Mouse (Mus musculus): ENCODE measurements around the gene Dscaml1.
A peak's percentile ranks its signal among the peaks of the same experiment; 100 is the strongest.

Gene Dscaml1

GRCm38 (mm10) chr9:45426456-45426855 lies at the start of gene Dscaml1:
Gene Dscaml1 (plus strand): TSS chr9:45426628.
- DNase-seq (ENCODE audit: low read depth in 2 of 2, low spot score in 2 of 2): no peak

- DNase-seq (ENCODE audit: low read depth in 2 of 2, low spot score in 2 of 2): no peak
Observed at GRCm38 (mm10) chr9:45376883-45377282, 49.5 kb upstream of the Dscaml1 start.

GRCm38 (mm10) chr9:45380411-45381251 lies 45.8 kb upstream of the Dscaml1 start:
- no peak for DNase-seq (ENCODE audit: low read depth in 2 of 2, low spot score in 2 of 2)

DNA sequence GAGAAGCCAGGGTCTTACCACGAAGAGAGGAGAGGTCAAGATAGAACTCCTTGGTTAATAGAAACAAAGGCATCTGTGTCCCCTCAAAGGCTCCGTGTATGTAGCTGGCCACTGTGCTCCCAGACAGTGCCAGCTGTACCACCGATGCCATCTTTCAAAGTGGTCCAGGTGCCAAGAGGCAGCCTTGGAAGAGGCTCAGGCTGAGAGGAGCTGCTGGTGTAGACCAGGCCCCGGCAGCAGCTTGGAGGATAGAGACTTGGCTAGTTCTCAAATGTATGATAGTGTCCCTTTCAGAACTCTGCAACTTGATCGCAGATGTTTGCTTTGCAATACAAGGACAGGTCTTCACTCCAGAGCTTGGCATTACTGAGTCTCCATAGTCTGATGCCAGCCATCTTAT lies 44.1 kb upstream of the Dscaml1 start:
- no peak for DNase-seq (ENCODE audit: low read depth in 2 of 2, low spot score in 2 of 2)

- DNase-seq (ENCODE audit: low read depth in 2 of 2, low spot score in 2 of 2): no peak
Observed at GRCm38 (mm10) chr9:45382834-45383233, 43.6 kb upstream of the Dscaml1 start.

- no peak for DNase-seq (ENCODE audit: low read depth in 2 of 2, low spot score in 2 of 2)
Observed at GRCm38 (mm10) chr9:45383883-45384282, 42.5 kb upstream of the Dscaml1 start.

- no peak for DNase-seq (ENCODE audit: low read depth in 2 of 2, low spot score in 2 of 2)
Observed at GRCm38 (mm10) chr9:45386698-45387097, 39.7 kb upstream of the Dscaml1 start.

DNA sequence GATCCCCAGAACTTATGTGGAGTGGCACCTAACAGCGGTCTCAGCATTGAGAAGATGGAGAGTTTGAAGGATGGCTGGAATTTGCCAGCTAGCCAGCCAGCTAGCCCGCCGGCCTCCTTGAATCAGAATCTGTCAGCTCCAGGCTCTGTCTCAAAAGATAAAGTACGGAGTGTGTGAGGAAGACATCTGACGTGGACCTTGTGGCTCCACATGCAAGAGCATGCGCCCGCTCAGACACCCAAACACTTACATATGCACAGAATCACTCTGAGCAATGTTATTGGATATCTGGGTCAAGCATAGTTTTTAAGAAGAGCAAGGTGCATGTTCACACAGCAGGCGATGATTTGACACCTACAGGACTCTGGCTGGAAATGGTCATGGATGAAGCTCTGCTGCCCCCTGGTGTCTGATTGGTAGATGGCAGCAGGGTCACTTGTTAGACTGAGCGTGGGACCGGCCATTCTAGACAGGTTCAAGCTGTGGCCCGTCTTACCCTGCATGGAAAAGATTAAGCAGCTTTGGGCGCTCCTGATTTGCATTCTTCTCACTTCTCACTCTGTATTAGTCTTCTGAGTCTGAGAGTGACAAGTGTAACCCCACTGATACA lies 37.9 kb upstream of the Dscaml1 start:
- DNase-seq (ENCODE audit: low read depth in 2 of 2, low spot score in 2 of 2): peak; percentile 81 to 87

DNA sequence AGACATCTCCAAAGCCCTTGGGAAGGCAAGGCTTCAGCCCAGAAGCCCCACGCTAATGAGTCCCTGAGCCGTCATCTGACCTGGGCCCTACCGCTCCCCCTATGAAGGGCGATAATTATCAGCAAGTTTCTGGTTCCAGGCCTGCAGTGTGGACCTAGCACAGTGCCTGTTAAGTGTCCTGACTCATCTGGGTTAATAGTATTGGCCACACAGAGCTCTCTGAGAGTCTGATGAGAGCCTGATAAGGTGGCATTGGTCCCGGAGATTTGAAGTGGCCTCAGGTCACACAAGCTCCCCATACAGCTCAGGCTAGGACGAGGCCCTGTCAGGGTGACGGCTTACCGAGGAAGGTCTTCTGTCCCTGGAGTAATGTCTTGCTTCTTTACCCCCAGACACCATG lies 36.8 kb upstream of the Dscaml1 start:
- no peak for DNase-seq (ENCODE audit: low read depth in 2 of 2, low spot score in 2 of 2)

GRCm38 (mm10) chr9:45391299-45391698 lies 35.1 kb upstream of the Dscaml1 start:
- no peak for DNase-seq (ENCODE audit: low read depth in 2 of 2, low spot score in 2 of 2)

- DNase-seq (ENCODE audit: low read depth in 2 of 2, low spot score in 2 of 2): no peak
Observed at GRCm38 (mm10) chr9:45395218-45395617, 31.2 kb upstream of the Dscaml1 start.

DNA sequence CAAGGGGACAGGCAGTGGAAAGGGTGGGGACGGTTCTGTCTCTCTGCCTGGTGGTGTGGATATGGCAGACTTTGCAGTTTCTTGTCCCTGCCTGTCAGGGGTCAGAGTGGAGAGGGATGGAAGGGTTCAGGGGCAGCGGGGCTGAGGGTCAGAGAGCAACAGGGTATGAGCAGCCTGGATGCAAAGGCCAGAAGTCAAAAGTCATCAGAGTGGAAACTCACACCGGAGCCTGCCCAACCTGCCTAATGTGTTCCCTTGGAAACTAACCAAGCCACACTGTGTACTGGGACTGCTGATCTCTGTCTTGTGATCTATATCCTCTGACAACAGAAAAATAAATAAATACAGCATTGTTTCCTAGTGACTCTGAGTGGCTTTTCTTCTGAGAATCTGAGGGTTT lies 30.6 kb upstream of the Dscaml1 start:
- no peak for DNase-seq (ENCODE audit: low read depth in 2 of 2, low spot score in 2 of 2)

DNA sequence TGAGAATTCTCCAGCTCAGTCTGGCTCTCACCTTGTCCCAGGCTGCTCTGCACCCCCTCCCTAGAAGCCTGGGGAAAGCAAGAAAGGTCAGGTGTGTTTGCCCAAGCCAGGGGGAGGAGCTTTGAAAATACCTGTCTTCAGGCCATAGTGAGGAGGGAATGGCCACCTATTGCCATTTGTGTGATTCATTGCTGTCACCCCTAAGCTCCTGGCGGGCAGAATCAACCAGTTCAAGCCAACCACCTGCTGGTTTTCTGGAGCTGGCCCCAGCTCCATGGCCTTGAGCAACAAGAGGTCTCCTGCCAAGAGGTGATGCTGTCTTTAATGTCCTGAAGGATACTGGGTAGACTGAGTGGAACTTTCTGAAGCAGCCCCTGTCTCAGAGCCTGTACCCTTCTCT lies 28.1 kb upstream of the Dscaml1 start:
- no peak for DNase-seq (ENCODE audit: low read depth in 2 of 2, low spot score in 2 of 2)

DNA sequence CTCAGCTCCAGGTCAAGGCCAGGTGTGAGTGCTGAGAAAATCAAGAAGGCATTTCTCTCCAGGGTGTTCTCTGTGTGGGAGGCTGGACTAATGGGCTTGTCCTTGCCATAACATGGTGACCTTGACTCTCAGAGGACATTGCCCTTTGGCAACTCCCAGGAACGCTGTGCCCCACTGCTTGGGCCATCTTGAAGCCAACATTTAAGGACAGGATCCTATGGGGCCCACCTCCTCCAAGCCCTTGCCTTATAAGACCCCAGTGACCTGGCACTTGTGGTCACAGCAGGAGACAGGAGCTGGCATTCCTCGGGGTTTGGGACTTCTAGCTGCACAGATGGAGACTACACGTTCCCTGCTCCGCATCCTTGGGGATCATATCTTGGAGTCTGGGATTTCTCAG lies 27.0 kb upstream of the Dscaml1 start, which contains the start of gene Fxyd2:
Gene Fxyd2, plus strand, starts transcription at position 236 of the 400 bp plus-strand sequence.
- no peak for DNase-seq (ENCODE audit: low read depth in 2 of 2, low spot score in 2 of 2)

DNA sequence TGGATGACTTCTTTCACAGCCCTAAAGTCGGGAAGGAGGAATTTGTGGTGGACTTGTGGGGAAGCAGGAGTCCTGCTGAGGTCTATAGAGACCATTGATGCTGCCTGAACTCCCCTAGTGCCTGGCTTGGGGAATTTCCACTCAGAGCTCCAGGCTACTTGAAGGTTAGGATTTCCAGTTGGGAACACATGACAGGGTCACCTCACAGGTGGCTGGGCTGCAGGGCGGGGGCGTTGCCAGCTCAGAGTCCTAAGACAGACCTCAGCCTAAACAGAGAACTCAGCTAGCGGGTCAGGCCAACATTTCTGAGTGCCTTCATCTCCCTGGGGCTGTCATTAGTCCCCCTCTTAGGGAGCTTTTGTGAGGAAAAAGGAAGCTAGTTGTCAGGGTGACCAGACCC lies 24.6 kb upstream of the Dscaml1 start:
- no peak for DNase-seq (ENCODE audit: low read depth in 2 of 2, low spot score in 2 of 2)

DNA sequence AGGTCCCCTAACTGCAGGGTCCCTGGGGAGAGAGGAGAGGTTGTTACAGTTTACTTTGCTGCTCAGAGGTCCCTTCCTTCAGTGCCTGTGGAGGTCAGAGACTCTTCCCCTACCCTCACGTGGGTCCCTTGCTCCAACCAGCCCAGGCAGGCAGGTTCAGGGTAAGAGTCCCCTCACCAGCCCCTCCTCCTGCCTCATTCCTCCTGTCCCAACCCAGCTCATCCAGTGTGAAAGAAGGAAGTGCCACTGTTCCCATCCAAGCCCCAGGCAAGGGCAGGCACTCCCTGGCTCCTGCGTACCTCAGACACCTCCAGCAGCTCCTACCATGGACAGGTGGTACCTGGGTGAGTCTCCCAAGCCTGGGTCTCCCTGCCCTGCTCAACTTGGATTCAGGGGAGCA lies 23.5 kb upstream of the Dscaml1 start:
- no peak for DNase-seq (ENCODE audit: low read depth in 2 of 2, low spot score in 2 of 2)

GRCm38 (mm10) chr9:45405694-45406093 lies 20.7 kb upstream of the Dscaml1 start:
- DNase-seq (ENCODE audit: low read depth in 2 of 2, low spot score in 2 of 2): no peak

DNA sequence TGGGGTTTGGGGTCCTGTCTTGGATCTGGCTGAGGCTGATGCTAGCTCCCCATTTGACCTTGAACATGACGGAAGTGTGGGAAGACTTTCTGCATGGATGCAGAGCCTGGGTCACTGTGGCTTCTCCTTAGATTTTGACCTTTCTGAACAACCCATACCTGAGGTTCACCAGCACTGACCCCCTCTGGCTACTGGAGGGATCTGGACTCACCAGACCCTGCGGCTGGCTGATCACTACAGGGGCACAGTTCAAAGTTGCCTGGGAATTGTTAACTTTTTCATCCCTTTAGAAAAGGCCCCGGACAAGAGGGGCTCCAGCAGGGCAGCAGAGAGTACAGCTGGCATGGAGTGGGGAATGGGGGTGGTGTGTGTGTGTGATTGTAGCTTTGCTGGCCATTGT lies 19.6 kb upstream of the Dscaml1 start:
- no peak for DNase-seq (ENCODE audit: low read depth in 2 of 2, low spot score in 2 of 2)

GRCm38 (mm10) chr9:45407706-45408675 lies 18.4 kb upstream of the Dscaml1 start:
- DNase-seq (ENCODE audit: low read depth in 2 of 2, low spot score in 2 of 2): peak in 1 of 2 experiments; percentile 26

DNA sequence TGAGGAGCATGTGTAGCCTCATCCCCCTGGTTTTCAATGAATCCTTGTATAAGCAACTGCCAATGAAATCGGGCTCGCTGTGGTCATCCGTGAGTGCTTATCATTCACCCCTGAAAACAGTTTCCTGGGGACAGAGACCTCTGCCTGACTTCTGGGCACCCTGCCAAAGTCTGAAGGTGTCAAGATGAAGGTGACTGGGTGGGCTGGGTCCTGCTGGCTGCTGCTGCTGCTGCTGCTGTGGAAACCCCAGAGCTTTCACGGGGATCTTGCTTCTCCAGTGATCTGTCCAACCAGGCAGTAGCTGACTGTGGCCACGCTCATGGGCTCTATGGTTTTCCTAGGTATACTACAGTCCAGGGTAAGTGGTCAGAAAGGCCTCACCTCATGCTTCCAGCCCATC lies 16.2 kb upstream of the Dscaml1 start:
- no peak for DNase-seq (ENCODE audit: low read depth in 2 of 2, low spot score in 2 of 2)

DNA sequence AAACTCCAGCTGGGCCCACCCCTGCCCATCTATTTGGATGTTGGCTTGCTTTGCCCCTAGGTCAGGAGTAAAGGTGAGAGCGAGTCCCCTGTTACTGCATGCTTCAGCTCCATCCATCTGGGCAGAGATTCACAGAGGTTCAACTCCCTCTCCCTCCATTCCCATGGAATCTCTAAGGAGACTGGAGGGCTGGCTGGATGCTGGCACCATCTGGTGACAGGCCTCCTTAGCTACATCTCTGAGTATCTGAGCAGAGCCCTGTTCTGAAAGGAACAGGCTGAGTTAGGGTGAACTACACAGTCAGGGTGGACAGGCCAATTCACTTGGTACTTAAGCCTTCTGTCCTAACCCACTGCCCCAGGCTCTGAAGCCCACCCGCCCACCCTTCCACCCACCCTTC lies 15.8 kb upstream of the Dscaml1 start:
- no peak for DNase-seq (ENCODE audit: low read depth in 2 of 2, low spot score in 2 of 2)

Data from CD8-positive naive resting alpha-beta T cell, adult 2 months (primary cell).